Mouse (Mus musculus) lung, adult 2 months (tissue): ENCODE measurements around the gene Dennd4b.

Experiments
- CTCF ChIP-seq: fragments of 200-500 bp; IDR thresholded peaks from 2 replicates; pipeline ENCODE4 v1.5.1; 2011; ENCODE audit warnings: mild to moderate bottlenecking, low read length, control low read depth; ENCODE audit not compliant: insufficient read depth
- POLR2A ChIP-seq: fragments of 200-500 bp; IDR thresholded peaks from 2 replicates; pipeline ENCODE4 v1.6.1; 2011; ENCODE audit warnings: low read depth, mild to moderate bottlenecking, control low read depth, low read length, borderline replicate concordance; ENCODE audit errors: extremely low read depth

- no peak for TF ChIP-seq CTCF
- no peak for TF ChIP-seq POLR2A
Observed at GRCm38 (mm10) chr3:90322289-90322688, 57.3 kb downstream of the Dennd4b start.
